Mouse (Mus musculus) lung, postnatal 0 days (tissue): ENCODE results near the gene Arhgef40.

Experiments
- CTCF ChIP-seq: IDR thresholded peaks from 2 replicates; pipeline ENCODE4 v1.5.1; 2016; ENCODE audit warnings: antibody characterized with exemption, mild to moderate bottlenecking
- EP300 ChIP-seq: IDR thresholded peaks from 2 replicates; pipeline ENCODE4 v1.6.1; 2016; ENCODE audit warnings: antibody characterized with exemption, mild to moderate bottlenecking, control low read depth

DNA sequence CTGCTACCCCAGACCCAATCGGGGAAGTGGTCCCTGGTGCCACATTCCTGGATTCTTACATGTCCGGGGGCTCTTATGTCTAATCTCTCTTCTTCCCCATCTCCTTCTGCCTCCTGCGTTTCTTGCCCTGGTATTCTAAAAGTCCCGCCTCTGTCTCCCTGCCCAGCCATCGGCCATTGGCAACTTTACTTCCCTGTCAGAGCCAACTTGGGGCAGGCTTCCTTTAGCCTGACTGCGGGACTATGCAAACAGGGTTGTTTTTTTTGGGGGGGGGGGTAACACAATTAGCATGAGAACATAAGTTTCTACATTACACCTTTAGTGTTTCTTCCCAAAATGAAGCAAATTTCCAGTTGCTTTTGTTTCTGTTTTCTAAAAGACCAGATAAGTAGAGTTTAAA lies 41.2 kb upstream of the Arhgef40 start:
- TF ChIP-seq CTCF: no peak
- no peak for TF ChIP-seq EP300
